Mouse (Mus musculus) E14TG2a.4 (cell line): ENCODE measurements around the gene Sigirr.

Experiments used
- CTCF ChIP-seq: conservative IDR thresholded peaks from 2 replicates; pipeline ENCODE4 v1.5.1; 2014; ENCODE audit warnings: low read length
- NANOG ChIP-seq: IDR thresholded peaks from 2 replicates; pipeline ENCODE4 v1.6.1; 2014; ENCODE audit warnings: borderline replicate concordance, low read length, mixed read lengths
- POU5F1 ChIP-seq: IDR thresholded peaks from 2 replicates; pipeline ENCODE4 v1.6.1; 2014; ENCODE audit warnings: low read length, borderline replicate concordance

DNA sequence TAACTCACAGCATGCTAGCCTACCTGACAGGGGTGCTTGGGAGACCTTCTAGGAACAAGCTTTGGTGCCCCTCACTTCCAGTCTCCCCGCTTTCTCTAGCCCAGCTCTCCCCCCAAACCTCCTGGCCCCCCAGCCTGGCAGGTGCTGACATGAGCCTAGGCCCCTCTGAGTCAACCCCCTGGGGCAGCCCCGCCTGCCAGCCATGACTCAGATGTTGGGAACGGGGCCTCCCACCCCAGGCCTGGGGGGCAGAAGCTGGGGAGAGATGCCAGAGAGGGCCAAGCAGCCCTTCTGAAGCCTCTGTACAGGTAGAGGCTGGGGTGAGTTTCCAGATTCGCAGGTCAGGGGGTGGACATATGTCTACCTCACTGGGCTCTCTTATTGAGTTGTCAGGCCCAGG lies 21.5 kb downstream of the Sigirr start:
- TF ChIP-seq CTCF (no peak), NANOG (no peak), POU5F1 (no peak)
